14 mouse cellular contexts compared by ENCODE assay signal in the genomic region with DNA sequence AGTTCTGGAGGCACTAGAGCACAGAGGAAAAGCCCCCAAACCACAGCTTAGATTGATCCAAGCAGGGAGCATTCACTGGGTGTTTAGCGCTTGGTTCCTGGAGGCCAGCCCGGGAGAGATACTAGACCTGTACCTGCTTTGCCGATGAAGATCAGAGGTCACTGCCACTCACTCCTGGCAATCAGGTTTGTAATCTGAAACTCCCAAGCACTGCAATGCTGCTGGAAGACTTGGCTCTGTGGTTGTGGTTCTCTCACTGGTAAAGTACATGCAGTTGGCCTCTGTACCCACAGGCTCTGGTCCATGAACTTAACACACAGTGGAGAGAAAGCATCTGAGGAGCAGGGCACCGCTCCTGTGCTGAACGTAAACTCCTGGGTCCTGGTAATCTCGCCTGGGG.
DNase-seq lines count a peak whose midpoint lies in the region; ATAC-seq and TF ChIP-seq lines count a peak whose summit lies in the region.
"Had no signal": no experiment of that assay in that cellular context is flagged by ENCODE, and none has a peak within 500 bp of the region (broad histone marks: within the 10 kb centered on the region; RNA-seq: fewer than 3 reads in every experiment).

No protein-coding gene starts in this region.

- H3K27me3 ChIP-seq in embryonic facial prominence, embryonic 15.5 days: no peaks in the 10 kb centered on the region
- H3K27me3 ChIP-seq in limb, embryonic 15.5 days: no peaks in the 10 kb centered on the region
- H3K27me3 ChIP-seq: heart, embryonic 12.5 days; hindbrain, embryonic 15.5 days; liver, embryonic 15.5 days had no signal

- no peak overlapping the region for H3K4me3 ChIP-seq in layer of hippocampus, adult 2 months
- H3K4me3 ChIP-seq in embryonic facial prominence, embryonic 15.5 days (replicated peaks): no peak overlapping the region
- no peak overlapping the region for H3K4me3 ChIP-seq in limb, embryonic 15.5 days
- H3K4me3 ChIP-seq: heart, embryonic 12.5 days; hindbrain, embryonic 15.5 days; liver, embryonic 15.5 days had no signal

- WGBS in embryonic facial prominence, embryonic 15.5 days: 31% methylated on average over 6 of the region's 6 CpGs
- WGBS in limb, embryonic 15.5 days: 41% methylated on average over 6 of the region's 6 CpGs

- DNase-seq in gastrocnemius, adult 18-20 months (ENCODE audit: low spot score): peak; percentile 52
- no peak for DNase-seq in gastrocnemius, postnatal 10 days
- DNase-seq in layer of hippocampus, adult 2 months (ENCODE audit: low spot score in 2 of 2): no peak
- no peak for DNase-seq in layer of hippocampus, postnatal 14 days (ENCODE audit: low spot score in 2 of 2)
- no peak for DNase-seq in thymus, postnatal 36 days
- no peak for DNase-seq in lung, postnatal 25 days (ENCODE audit: low spot score)
- DNase-seq: B cell, adult 2 months; lung, postnatal 14 days had no signal

- ATAC-seq in embryonic facial prominence, embryonic 15.5 days (ENCODE audit: insufficient number of reproducible peaks, low FRiP score, low TSS enrichment, low read depth): no peak
- ATAC-seq in limb, embryonic 15.5 days (ENCODE audit: insufficient number of reproducible peaks, low FRiP score, low TSS enrichment, low read depth): no peak

- peaks cover 25% of the 10 kb centered on the region for H3K4me1 ChIP-seq in embryonic facial prominence, embryonic 15.5 days
- H3K4me1 ChIP-seq in limb, embryonic 15.5 days: peaks cover 18% of the 10 kb centered on the region
- H3K4me1 ChIP-seq: heart, embryonic 12.5 days; hindbrain, embryonic 15.5 days; liver, embryonic 15.5 days had no signal

- no peaks in the 10 kb centered on the region for H3K9me3 ChIP-seq in embryonic facial prominence, embryonic 15.5 days (replicated peaks)
- H3K9me3 ChIP-seq in limb, embryonic 15.5 days: no peaks in the 10 kb centered on the region
- H3K9me3 ChIP-seq: heart, embryonic 12.5 days; hindbrain, embryonic 15.5 days; liver, embryonic 15.5 days had no signal

- no peak for TF ChIP-seq CTCF in layer of hippocampus, adult 2 months (conservative IDR thresholded peaks at IDR 0.05)

- no peak overlapping the region for H3K4me2 ChIP-seq in embryonic facial prominence, embryonic 15.5 days (replicated peaks)
- H3K4me2 ChIP-seq in limb, embryonic 15.5 days: no peak overlapping the region
- H3K4me2 ChIP-seq: heart, embryonic 12.5 days; hindbrain, embryonic 15.5 days; liver, embryonic 15.5 days had no signal

- no peak overlapping the region for H3K9ac ChIP-seq in embryonic facial prominence, embryonic 15.5 days
- no peak overlapping the region for H3K9ac ChIP-seq in limb, embryonic 15.5 days
- H3K9ac ChIP-seq: forebrain, postnatal 0 days; heart, embryonic 12.5 days; hindbrain, embryonic 15.5 days; liver, embryonic 15.5 days had no signal

- no peaks in the 10 kb centered on the region for H3K36me3 ChIP-seq in embryonic facial prominence, embryonic 15.5 days
- H3K36me3 ChIP-seq in limb, embryonic 15.5 days: no peaks in the 10 kb centered on the region
- H3K36me3 ChIP-seq: heart, embryonic 12.5 days; hindbrain, embryonic 15.5 days; liver, embryonic 15.5 days had no signal

- peak overlapping the region; percentile 81 for H3K27ac ChIP-seq in layer of hippocampus, adult 2 months
- peak overlapping the region; percentile 60 for H3K27ac ChIP-seq in embryonic facial prominence, embryonic 15.5 days (replicated peaks)
- 0 out of 2 replicates have a peak overlapping the region, but pooled peaks have one; percentile 35 for H3K27ac ChIP-seq in limb, embryonic 15.5 days
- H3K27ac ChIP-seq: hindbrain, embryonic 15.5 days; liver, embryonic 15.5 days had no signal
